Mouse (Mus musculus): ENCODE measurements around the gene 1700086D15Rik. TPM values are rescaled to one million over a fixed set of nuclear protein-coding genes. Genes with fewer than 3 reads are reported as not detected.

1700086D15Rik gene
- polyA plus RNA-seq, 1 experiment from 2014 or later = 0.11 TPM

DNA sequence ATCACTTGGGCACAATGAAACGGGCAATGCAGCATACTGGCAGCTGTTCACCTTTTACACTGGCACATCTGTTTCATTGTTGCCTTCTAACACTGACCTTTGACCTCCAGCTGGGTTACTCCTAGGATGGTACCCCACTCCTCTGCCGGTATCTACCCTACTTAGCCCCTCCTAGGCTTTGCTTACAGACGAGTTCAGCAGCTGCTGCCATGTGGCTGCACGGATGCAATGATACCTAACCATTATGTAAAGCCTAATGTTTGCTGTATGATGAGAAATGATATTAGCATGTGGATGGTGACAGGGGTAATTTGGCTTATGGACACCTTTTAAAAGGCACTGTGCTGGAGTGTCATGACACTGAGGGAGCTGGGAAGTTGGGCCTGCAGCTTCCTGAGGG is 52.5 kb downstream of the 1700086D15Rik start:
- H3K27ac ChIP-seq = peak overlapping the region; percentile 75
- no peak overlapping the region for H3K4me2 ChIP-seq
- WGBS = 80% methylated on average over 4 of the region's 4 CpGs
- H3K9ac ChIP-seq = no peak overlapping the region
- H3K27me3 ChIP-seq = no peaks in the 10 kb centered on the region
- H3K4me1 ChIP-seq (replicated peaks) = peaks cover 40% of the 10 kb centered on the region
- ATAC-seq (replicated peaks; ENCODE audit: insufficient number of reproducible peaks, insufficient read depth, low FRiP score, low read depth) = no peak
- H3K9me3 ChIP-seq (replicated peaks) = no peaks in the 10 kb centered on the region
- no peaks in the 10 kb centered on the region for H3K36me3 ChIP-seq
- H3K4me3 ChIP-seq = no peak overlapping the region

DNA sequence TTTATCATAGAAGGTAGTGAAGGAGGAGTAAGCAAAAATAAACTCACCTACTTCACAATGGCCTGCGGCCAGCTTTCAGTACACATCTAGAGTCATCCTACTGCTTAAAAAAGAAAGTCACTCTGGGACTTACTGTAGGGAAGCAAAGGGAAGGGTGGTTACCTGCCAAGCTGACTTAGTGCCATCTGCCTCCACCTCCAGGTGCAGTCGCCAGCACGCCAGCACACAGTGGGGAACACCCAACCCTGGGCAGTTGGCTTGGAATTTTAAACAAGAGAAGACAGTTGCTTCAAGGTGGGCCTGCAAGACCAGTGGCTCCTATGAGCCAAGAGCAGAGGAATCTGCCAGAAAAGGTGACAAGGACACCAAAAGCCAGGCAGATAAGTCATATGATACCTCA is 55.6 kb downstream of the 1700086D15Rik start:
- WGBS = 85% methylated on average over 3 of the region's 3 CpGs
- ATAC-seq (replicated peaks; ENCODE audit: insufficient number of reproducible peaks, insufficient read depth, low FRiP score, low read depth) = no peak

More for the DNA sequence above, 55.6 kb downstream of the 1700086D15Rik start:
- no peak overlapping the region for H3K4me3 ChIP-seq
- no peaks in the 10 kb centered on the region for H3K36me3 ChIP-seq
- H3K27me3 ChIP-seq = no peaks in the 10 kb centered on the region
- no peaks in the 10 kb centered on the region for H3K9me3 ChIP-seq (replicated peaks)
- H3K9ac ChIP-seq = no peak overlapping the region
- H3K4me1 ChIP-seq (replicated peaks) = peaks cover 26% of the 10 kb centered on the region
- H3K4me2 ChIP-seq = no peak overlapping the region
- no peak overlapping the region; the same call in 1 of the 2 replicates for H3K27ac ChIP-seq

Other genes with a start within 250 kb of the 1700086D15Rik start
- 16.7 and 20.6 TPM in 2 replicates for gene Elac2, start 180.9 kb downstream of the 1700086D15Rik start, polyA plus RNA-seq (2015; fragmentation: Nextera tagmentation; extraction: Ambion mirVana)
- 10.5 and 12.9 TPM in 2 replicates for gene Arhgap44, start 3.1 kb upstream of the 1700086D15Rik start, polyA plus RNA-seq (2015; fragmentation: Nextera tagmentation; extraction: Ambion mirVana)
- 63.0 and 69.6 TPM in 2 replicates for gene Myocd, start 110.1 kb upstream of the 1700086D15Rik start, polyA plus RNA-seq (2015; fragmentation: Nextera tagmentation; extraction: Ambion mirVana)

Data from heart, embryonic 15.5 days (tissue).